Mouse (Mus musculus) megakaryocyte-erythroid progenitor cell, adult 5-6 weeks (primary cell): ENCODE measurements around the gene Rcn3. TPM values are rescaled to one million over a fixed set of nuclear protein-coding genes. Genes with fewer than 3 reads are reported as not detected.
A peak's percentile ranks its signal among the peaks of the same experiment; 100 is the strongest.

Source experiments
- ATAC-seq: replicated peaks from 2 replicates; pipeline ENCODE4 v1.8.0; 2016; ENCODE audit warnings: mild to moderate bottlenecking, inconsistent platforms; ENCODE audit not compliant: severe bottlenecking, poor library complexity, low FRiP score, low TSS enrichment
- total RNA-seq, 2 experiments: library from RNA; stranded (forward) in 1 of 2; stranded (reverse) in 1 of 2; fragments of 200-1000, 215-1000 nt in 1 of 2; fragments of >200 nt in 1 of 2; fragmentation: Nextera tagmentation in 1 of 2; gene quantifications; 2 replicates each; pipeline ENCODE4 v1.2.3; 2014 to 2017

The Rcn3 gene
- total RNA-seq (2014; fragmentation: Nextera tagmentation): 7.6 and 15.6 TPM in 2 replicates
- total RNA-seq (2017): 16.7 and 23.0 TPM in 2 replicates

GRCm38 (mm10) chr7:45092048-45092447 is at the start of gene Rcn3:
Gene Rcn3 (minus strand): TSS chr7:45092221.
- peak; percentile 80 for ATAC-seq

GRCm38 (mm10) chr7:45141319-45141718 is 49.3 kb upstream of the Rcn3 start:
- no peak for ATAC-seq

- peak; percentile 15; the same call in 1 of the 2 replicates for ATAC-seq
These were observed 48.1 kb upstream of the Rcn3 start for GRCm38 (mm10) chr7:45139904-45140723.

- ATAC-seq: no peak
These were observed 46.4 kb upstream of the Rcn3 start for GRCm38 (mm10) chr7:45138403-45138802.

- peak; percentile 72 for ATAC-seq
These were observed 45.4 kb upstream of the Rcn3 start for GRCm38 (mm10) chr7:45137171-45138006.

- peak; percentile 44 for ATAC-seq
These were observed 44.1 kb upstream of the Rcn3 start, which contains the start of the genes Gm45713 and Flt3l for GRCm38 (mm10) chr7:45135993-45136567. Gene Gm45713 (minus strand): TSS chr7:45136231. Gene Flt3l (minus strand): TSS chr7:45136432.

GRCm38 (mm10) chr7:45135370-45135769 is 43.3 kb upstream of the Rcn3 start:
- ATAC-seq: no peak

- ATAC-seq: peak; percentile 40
These were observed 42.6 kb upstream of the Rcn3 start for GRCm38 (mm10) chr7:45134544-45135026.

GRCm38 (mm10) chr7:45133446-45134159 is 41.6 kb upstream of the Rcn3 start:
- no peak for ATAC-seq

GRCm38 (mm10) chr7:45131850-45132249 is 39.8 kb upstream of the Rcn3 start:
- ATAC-seq: no peak

- no peak for ATAC-seq
These were observed 37.9 kb upstream of the Rcn3 start for GRCm38 (mm10) chr7:45129776-45130512.

GRCm38 (mm10) chr7:45129318-45129717 is 37.3 kb upstream of the Rcn3 start:
- ATAC-seq: 0 out of 2 replicates have a peak, but pooled peaks have one; percentile 0

- peak; percentile 77 for ATAC-seq
These were observed 36.7 kb upstream of the Rcn3 start, which contains the start of gene Rpl13a for GRCm38 (mm10) chr7:45128624-45129246. Gene Rpl13a (minus strand): TSS chr7:45128761.

GRCm38 (mm10) chr7:45127700-45128224 is 35.7 kb upstream of the Rcn3 start:
- ATAC-seq: no peak

- ATAC-seq: no peak
These were observed 35.1 kb upstream of the Rcn3 start for GRCm38 (mm10) chr7:45126844-45127699.

- ATAC-seq: no peak
These were observed 34.3 kb upstream of the Rcn3 start for GRCm38 (mm10) chr7:45126147-45126843.
